Mouse (Mus musculus) ovary, postnatal 36 days (tissue): ENCODE measurements around the gene Hilpda.

ENCODE experiments used
- DNase-seq: peaks from one replicate; pipeline ENCODE4 v3.0.0; 2022; ENCODE audit warnings: low spot score, mixed read lengths

Hilpda gene

DNA sequence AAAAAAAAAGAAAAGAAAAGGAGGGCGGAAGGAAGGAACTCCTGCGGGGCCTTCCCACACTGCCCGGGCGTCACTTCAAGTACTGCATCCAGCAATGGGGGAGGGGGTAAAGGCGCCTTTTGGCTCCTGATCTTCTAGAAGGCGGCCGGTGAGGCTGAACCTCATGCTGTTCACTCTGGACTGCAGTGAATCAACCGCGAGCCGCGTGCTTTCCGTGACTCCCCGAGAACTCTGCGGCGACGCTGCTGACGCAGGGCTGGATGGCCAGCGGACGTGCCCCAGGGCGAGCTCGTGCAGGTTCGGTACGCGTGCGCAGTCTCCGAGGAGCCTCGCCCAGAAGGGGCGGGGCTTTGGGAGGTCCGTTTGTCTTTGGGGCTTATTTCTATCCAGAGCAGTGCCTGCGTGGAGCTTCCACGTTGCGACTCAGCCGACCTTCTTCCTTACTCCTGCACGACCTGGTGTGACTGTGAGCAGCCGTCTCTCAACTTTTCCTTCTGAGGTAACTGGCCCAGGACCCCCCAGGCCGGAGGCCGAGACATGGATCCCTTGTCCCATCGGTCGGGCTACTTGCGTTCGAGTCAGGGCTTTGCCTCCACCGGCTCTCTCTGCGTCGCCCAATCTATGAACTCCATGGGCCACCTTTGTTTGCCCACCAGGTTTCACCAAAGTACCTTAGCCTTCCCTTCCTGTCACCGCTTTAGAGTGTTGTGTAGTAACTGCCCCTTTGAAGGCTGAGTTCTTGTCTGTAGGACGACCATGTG is at the start of gene Hilpda:
TSS of gene Hilpda (plus strand) at position 177 of the 761 bp plus-strand sequence.
- peak; percentile 90 for DNase-seq

DNA sequence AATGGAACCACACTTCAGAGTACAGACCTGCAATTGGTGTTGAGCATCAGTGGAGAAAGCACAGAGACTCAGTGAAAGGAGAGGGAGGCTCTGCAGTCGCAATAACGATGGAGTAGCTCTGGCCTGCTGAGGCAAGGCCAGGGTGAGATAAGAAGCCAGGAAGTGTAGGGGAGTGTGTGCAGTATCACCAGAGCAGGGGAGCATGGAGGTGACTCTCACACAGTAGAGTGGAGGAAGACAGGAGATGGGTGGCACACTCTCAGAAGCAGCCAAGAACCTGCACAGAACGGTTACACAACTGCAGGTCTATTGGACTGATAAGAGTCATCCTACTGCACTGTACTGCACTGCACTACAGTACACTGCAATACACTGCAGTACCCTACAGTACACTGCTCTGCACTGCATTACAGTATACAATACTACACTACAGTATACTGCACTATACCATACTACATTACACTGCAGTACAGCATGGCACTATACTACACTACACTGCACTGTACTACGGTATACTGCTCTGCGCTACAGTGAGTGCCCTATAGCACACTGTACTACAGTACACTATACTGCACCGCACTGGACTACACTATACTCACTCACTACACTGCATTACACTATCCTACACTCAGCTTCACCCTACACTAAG is 42.9 kb upstream of the Hilpda start:
- no peak for DNase-seq

DNA sequence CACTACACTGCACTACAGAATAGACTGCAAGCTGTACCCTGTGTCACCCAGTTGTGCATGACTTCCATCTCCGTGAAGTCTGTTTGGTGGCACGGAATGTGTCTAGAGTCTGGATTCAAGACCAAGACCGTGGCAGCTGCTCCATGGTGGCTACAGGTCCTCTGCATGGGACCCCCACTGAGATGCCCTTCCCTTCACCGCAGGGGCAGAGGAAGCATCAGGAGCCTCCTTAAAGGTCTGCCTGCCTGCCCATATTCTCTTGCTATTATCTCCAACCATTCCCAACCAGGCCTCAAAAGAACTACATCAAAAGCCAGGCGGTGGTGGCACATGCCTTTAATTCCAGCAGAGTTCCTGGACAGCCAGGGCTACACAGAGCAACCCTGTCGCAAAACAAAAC is 41.9 kb upstream of the Hilpda start:
- DNase-seq, result no peak

DNA sequence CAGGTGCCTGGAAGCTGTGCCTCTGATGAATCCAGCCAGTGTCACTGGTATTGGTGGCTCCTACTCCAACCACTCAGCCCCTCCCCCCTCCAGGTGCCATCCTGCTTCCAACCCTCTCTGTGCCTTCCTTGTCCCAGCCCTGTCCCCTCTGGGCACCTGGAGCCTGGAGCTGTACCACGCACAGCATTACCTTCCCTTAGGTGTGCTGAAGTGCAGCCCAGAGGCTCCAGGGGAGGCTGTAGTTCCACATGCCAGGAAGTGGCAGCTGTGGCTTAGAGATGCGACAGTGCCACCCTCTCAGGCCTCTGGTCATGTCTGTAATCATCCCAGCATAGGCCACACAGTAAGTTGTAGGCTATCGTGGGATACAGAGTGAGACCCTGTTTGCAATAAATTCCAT is 40.5 kb upstream of the Hilpda start:
- DNase-seq, result no peak

- DNase-seq, result no peak
These were observed 40.0 kb upstream of the Hilpda start for GRCm38 (mm10) chr6:29232321-29232720.

DNA sequence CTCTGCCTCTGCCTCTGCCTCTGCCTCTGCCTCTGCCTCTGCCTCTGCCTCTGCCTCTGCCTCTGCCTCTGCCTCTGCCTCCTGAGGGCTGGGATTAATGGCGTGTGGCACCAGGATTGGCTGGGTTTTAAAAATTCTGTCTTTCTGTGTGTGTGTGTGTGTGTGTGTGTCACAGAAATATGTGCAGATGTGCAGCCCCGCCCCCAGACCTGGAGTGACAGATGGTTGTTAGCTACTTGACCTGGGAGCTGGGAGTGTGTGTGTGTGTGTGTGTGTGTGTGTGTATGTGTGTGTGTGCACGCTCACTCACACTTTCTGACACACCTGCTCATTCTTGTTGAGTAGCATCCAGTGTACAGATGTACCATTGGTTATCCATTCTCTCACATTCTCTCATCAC is 38.6 kb upstream of the Hilpda start:
- DNase-seq, result no peak

DNA sequence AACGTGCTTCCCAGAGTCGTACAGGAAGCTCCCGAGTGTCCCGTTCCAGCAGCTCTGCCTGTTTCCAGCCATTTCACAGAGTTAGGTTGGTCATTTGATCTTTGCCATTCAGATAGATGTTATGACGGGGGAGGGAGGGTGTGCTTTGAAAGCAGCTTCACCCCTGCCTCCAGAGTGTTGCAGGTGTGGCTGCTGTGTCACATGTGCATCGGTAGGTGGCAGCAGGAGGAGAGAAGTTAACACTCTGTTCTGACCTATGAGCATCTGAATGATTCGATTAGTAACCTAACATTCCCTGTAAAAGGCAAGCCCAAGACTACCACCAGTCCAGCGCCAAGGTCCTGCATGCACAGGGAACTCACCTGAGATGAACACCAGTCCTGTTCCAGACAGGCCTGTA is 38.0 kb upstream of the Hilpda start:
- no peak for DNase-seq

- DNase-seq, result no peak
These were observed 31.5 kb upstream of the Hilpda start for GRCm38 (mm10) chr6:29240806-29241205.

DNA sequence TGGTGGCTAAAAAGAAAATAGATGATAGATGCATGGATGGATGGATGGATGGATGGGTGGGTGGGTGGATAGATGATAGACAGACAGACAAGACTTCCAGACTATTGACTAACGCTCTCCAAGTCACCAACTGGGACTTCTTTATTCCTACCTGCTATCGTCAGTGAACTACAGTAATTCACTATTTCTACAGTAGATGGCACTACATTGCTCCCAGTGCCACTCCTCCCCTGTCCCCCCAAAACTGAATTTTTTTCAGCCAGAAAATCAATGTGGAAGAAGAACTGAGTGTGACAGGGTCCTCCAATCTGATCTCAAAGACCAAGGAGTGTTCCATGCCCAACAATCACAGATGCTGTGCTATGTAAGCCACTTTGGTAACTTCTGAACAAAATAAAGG is 30.6 kb upstream of the Hilpda start:
- no peak for DNase-seq

DNA sequence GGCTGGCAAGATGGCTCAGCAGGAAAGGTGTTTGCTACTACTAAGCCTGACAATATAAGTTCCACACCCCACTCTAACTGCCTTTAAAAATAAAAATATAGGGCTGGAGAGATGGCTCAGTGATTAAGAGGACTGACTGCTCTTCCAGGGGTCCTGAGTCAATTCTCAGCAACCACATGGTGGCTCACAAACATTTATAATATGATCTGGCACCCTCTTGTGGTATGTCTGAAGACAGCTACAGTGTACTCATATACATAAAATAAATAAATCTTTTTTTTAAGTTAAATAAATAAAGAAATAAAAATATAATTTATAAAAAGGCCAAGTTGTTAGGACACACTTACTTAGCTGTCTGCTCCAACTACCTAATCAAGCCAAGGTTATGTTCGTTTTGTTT is 30.0 kb upstream of the Hilpda start:
- DNase-seq, result no peak

GRCm38 (mm10) chr6:29245272-29246120 is 26.8 kb upstream of the Hilpda start:
- DNase-seq, result no peak

DNA sequence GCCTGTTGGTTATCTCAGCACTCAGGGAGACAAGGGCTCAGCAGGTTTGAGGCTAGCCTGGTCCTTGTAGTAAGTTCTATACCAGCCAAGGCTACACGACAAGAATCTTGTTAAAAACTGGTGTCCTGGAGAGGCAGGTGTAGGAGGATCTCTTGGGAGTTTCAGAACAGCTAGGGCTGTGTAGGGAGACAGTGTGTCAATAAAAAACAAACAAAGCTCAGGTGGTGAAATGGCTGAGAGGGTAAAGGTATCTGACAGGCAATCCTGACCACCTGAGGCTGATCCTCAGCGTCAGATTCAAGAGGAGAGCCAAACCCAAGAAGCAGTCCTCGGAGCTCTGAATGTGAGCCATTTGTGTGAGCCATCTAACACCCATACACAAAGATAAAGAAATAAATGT is 26.1 kb upstream of the Hilpda start:
- no peak for DNase-seq

DNA sequence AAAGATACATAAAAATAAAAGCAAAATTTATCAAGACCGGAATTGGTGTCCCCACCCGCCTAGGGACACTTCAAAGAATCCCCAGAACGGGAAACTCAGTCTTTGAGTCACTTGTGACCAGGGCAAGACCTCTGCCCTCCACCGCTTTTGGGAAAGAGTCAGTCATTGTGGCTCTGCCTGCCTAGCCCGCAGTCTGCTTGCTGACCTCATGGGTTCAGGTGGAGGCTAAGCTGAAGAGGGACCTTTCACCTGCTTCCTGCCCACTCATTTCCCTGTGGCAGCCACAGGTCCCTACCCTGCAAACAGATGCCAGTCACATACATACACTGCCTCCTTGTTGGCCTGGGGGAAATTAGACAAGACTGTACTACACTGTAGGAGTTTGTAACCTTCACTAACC is 25.7 kb upstream of the Hilpda start:
- DNase-seq, result no peak

GRCm38 (mm10) chr6:29247072-29247471 is 25.2 kb upstream of the Hilpda start:
- DNase-seq, result no peak

- no peak for DNase-seq
These were observed 12.9 kb upstream of the Hilpda start for GRCm38 (mm10) chr6:29259418-29259817.

DNA sequence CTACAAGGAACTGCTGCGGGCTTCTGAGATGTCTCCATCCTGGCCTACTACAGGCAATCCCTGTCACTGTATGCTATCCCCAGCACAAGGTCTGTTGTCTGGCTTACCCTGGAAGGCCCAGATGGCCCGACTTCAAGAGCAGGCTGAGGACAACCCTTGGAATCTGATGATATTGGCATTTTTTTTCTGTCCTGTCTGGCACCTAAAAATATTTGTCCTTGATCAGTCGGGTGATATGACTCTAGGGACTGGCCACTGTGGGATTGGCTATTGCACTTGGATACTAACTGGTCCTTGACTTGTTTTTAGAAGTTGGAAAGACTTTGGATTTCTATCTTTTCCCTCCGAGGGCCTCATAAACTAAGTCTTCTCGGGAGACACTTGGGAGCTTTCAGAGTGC is 10.5 kb upstream of the Hilpda start:
- DNase-seq, result no peak

DNA sequence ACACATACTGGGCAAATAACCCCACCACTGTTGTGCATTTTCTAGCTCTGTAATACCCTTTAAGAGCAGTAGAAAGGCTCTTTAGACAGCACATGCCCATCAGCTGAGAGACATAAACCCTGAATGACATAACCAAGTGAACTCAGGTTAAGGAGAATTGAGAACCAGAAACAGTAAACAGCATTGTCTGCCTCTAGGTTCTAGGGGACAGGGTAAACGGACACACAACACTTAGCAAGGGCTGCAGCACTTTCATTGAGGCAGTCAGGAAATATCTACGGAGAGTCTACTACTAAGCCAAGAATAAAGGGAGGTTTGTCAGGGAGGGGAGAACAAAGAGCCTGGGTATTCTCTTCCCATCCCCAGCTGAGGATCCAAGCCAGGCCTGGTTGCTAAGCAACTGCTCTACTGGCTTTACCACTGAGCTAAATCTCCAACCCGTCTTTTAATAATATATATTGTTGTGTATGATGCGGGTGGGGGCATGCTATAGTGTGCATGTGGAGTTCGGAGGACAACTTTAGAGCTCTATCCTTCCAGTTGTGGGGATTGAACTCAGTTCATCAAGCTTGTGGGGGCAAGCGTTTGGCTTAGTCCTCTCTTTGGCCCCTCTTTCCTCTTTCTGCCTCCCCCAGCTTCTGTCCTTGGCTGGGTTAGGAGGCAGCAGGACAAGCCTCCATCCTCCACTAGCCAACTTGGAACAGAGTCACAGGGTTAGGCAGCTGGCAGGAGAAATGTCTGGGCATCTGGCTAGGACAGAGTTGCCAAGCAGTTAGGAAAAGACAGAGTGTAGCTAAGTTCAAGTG is 8.4 kb upstream of the Hilpda start:
- peak; percentile 37 for DNase-seq

DNA sequence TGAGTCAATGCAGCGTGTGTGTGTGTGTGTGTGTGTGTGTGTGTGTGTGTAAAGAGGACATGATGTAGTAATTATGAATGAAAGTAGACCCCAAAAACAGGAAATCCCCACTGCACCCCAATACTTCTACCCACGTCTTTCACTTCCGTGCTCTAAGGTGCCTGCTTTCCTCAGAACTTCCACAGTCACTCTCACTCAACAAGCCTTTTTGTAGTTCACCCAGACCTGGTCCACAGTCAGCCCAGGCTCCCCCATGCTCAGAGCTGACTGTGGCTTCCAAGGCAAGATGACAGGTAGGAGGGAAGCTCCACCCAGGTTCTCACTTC is 7.9 kb upstream of the Hilpda start:
- no peak for DNase-seq

GRCm38 (mm10) chr6:29266936-29267335 is 5.4 kb upstream of the Hilpda start:
- no peak for DNase-seq

DNA sequence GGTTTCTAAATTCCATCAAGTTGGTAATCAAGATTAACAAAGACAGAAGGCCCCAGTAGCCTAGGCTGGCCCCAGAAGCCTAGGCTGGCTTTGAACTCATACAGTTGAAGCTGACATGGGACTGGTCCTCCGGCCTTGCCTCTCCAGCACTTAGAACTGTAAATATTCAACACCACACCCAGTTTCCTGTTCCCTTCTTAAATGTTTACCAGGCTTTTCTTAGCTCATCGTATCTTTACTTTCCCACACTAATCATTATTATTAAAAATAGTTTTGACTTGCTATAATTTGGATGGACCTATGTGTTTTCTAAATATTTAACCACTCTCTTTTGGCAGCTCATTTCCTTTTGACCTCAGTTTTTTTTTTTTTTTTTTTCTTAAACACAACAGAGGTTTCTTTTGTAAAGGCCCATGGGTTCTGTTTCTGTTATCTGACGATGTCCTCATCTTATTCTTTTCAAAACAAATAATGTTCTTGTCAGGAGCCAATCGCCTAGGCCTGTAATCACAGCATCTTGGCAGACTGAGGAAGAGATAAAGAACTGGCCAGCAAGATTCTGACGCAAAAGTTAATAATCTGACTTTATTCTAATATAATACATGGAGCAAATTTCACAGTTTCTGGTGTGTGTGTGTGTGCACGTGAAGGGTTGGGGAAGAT is 3.2 kb upstream of the Hilpda start:
- DNase-seq, result no peak

DNA sequence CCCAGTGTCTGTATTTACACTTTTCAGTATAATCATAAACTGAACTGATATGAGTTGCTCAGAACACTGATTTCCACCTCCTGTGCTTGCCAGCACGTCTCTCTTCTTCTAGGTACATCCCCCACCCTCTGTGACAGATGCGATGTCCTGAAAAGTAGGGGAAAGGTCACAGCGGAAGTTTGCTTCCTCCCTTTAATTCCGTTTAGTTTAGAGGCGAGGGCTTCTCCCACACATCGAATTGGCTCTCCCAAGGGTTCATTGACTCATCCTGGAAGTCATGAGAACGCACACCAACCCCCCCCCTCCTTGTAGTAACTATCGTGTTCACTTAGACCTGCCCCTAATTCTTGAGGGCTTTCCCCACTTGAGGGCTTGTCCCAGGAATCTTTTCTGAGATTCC is 1.3 kb upstream of the Hilpda start:
- no peak for DNase-seq

DNA sequence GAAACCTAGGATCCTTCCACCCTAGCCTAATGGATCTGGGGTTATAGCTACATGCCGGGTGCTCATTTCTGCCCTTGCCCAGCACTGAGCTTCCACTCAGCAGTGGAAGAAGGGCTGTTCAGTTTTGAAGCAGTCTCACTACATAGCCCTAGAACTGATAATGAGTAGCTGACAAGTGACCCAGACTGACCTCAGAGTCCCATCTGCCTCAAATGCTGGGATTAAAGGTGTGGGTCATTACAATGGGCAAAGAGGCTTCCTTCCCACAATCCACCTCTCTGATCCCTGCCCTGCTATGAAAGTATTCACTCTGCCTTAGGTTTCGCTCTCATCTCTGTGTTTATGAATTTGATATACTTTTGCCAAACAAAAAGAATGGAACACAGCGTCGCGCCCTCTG is 4.5 kb downstream of the Hilpda start:
- DNase-seq, result no peak
